Mouse (Mus musculus) kidney, adult 2 months (tissue): ENCODE measurements around the gene Lysmd2.

Source experiments
- CTCF ChIP-seq: fragments of 200-500 bp; conservative IDR thresholded peaks from 2 replicates; pipeline ENCODE4 v1.5.1; 2011; ENCODE audit warnings: low read depth, mild to moderate bottlenecking, control low read depth, low read length, moderate library complexity, mixed read lengths; ENCODE audit not compliant: insufficient read depth, insufficient read length
- POLR2A ChIP-seq: fragments of 200-500 bp; IDR thresholded peaks from one replicate; pipeline ENCODE4 v1.6.1; 2011; ENCODE audit warnings: low read depth, low read length, control low read depth

DNA sequence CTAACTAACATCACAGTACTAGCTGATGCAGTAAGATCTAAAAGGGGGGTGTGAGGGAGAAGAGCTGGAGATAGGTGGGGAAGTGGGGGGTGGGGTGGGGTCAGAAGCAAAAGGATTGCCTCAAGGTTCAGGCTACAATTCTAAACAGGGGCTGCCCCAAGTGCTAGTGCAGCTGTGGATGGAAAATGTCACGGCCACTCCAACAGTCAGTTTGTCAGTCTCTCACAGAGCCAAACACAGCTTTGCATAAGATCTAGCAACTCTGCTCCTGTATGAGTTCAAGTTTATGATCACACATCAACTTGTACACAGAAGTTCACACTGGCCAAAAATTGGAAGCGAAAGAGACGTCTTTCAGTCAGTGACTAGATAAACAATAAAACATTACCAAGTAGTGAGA is 4.1 kb upstream of the Lysmd2 start:
- TF ChIP-seq POLR2A (no peak), CTCF (no peak)
